Mouse (Mus musculus): ENCODE measurements around the gene Gdf9.

DNA sequence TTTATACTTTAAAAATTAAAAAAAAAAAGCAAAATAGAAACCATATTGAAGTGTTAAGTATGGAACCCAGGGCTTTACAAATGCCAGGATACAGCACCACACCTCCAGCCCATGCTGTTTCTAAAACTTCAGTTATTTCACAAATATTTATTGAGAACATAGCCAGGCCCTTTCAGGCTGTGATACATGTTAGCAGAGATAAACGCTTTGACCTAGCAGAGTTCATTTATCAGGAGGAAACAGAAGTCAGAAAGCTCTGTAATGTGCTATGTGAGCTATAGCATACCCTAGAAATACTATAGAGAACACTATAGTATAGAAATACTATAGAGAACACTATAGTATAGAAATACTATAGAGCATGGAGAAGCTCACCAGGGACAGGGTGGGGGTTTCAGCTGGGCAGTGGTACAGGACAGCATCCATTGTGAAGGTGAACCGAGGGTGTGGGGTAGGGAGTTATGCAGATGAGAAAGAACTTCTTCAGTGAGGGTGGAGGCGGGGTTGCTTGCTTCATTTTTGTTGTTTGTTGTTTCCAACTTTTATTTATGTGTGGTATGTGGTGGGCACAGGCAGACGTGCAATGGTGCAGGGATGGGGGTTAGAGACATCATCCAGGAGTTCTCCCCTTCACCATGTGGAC lies 50.4 kb downstream of the Gdf9 start:
- TF ChIP-seq POLR2A (IDR thresholded peaks at IDR 0.05; ENCODE audit: insufficient read depth, low read depth, low read length) (no peak), CTCF (IDR thresholded peaks at IDR 0.05; ENCODE audit: insufficient read depth, low read depth, low read length) (no peak)
